ENCODE assay signal across 8 mouse cellular contexts in genomic region chr17:69969816-69970750, GRCm38 (mm10). TPM values are rescaled to one million over a fixed set of nuclear protein-coding genes. Genes with fewer than 3 reads are reported as not detected.
DNase-seq lines count a peak whose midpoint lies in the region; ATAC-seq and TF ChIP-seq lines count a peak whose summit lies in the region.

No protein-coding gene starts in this region.

- no peak for TF ChIP-seq POLR2A in embryonic fibroblast, embryonic 13.5 days (IDR thresholded peaks at IDR 0.05; ENCODE audit: low read depth, low read length)

- H3K4me3 ChIP-seq in kidney, embryonic 16.5 days (ENCODE audit: low read length), result peak overlapping the region; percentile 61
- H3K4me3 ChIP-seq in embryonic fibroblast, embryonic 13.5 days (ENCODE audit: insufficient read depth, low read length), result peak overlapping the region; percentile 33; the same call in 1 of the 2 replicates
- H3K4me3 ChIP-seq in midbrain, embryonic 14.5 days (replicated peaks; ENCODE audit: low read depth, low read length), result peak overlapping the region; percentile 78

- no peaks in the 10 kb centered on the region for H3K36me3 ChIP-seq in kidney, embryonic 16.5 days (ENCODE audit: insufficient read depth, low read length)
- no peaks in the 10 kb centered on the region for H3K36me3 ChIP-seq in midbrain, embryonic 14.5 days (ENCODE audit: control insufficient read depth, insufficient read depth, low read length)

- H3K4me2 ChIP-seq in kidney, embryonic 16.5 days (replicated peaks; ENCODE audit: low read depth, low read length), result peak overlapping the region; percentile 97
- peak overlapping the region; percentile 91 for H3K4me2 ChIP-seq in midbrain, embryonic 14.5 days (ENCODE audit: low read length)

- no peak for TF ChIP-seq CTCF in embryonic fibroblast, embryonic 13.5 days (IDR thresholded peaks at IDR 0.05; ENCODE audit: borderline replicate concordance, insufficient read depth, low read length)

- DNase-seq in kidney, adult 11 months, result no peak
- peak; percentile 10 to 11 for DNase-seq in adrenal gland, postnatal 4 days (ENCODE audit: low spot score in 2 of 2)
- peak; percentile 42 to 57 for DNase-seq in layer of hippocampus, postnatal 10 days (ENCODE audit: low spot score in 2 of 2)
- peak; percentile 73 for DNase-seq in midbrain, embryonic 14.5 days
- no peak for DNase-seq in yolk sac, embryonic 10.5 days (ENCODE audit: low spot score)
- no peak for DNase-seq in spleen, adult 12 weeks (ENCODE audit: low spot score)

- ATAC-seq in kidney, embryonic 16.5 days (ENCODE audit: low FRiP score, low TSS enrichment), result peak; percentile 6; the same call in 1 of the 2 replicates
- peak; percentile 32; the same call in 1 of the 2 replicates for ATAC-seq in midbrain, embryonic 14.5 days (ENCODE audit: low FRiP score, low TSS enrichment)

- peaks cover 3% of the 10 kb centered on the region; the same call in 1 of the 2 replicates for H3K4me1 ChIP-seq in kidney, embryonic 16.5 days (ENCODE audit: insufficient read depth, low read length)
- no peaks in the 10 kb centered on the region for H3K4me1 ChIP-seq in embryonic fibroblast, embryonic 13.5 days (ENCODE audit: control insufficient read depth, insufficient read depth, low read length)
- H3K4me1 ChIP-seq in midbrain, embryonic 14.5 days (ENCODE audit: control insufficient read depth, insufficient read depth, low read length), result no peaks in the 10 kb centered on the region

- WGBS in kidney, embryonic 16.5 days, result 2% methylated on average over 43 of the region's 43 CpGs
- 1% methylated on average over 43 of the region's 43 CpGs for WGBS in midbrain, embryonic 14.5 days

- peaks cover 19% of the 10 kb centered on the region for H3K27me3 ChIP-seq in kidney, embryonic 16.5 days (ENCODE audit: insufficient read depth, low read length)
- H3K27me3 ChIP-seq in midbrain, embryonic 14.5 days (ENCODE audit: control insufficient read depth, insufficient read depth, low read length), result no peaks in the 10 kb centered on the region

- H3K9ac ChIP-seq in kidney, embryonic 16.5 days (replicated peaks; ENCODE audit: low read length), result peak overlapping the region; percentile 47; the same call in 1 of the 2 replicates
- H3K9ac ChIP-seq in midbrain, embryonic 14.5 days (replicated peaks; ENCODE audit: low read length), result peak overlapping the region; percentile 81

- H3K9me3 ChIP-seq in kidney, embryonic 16.5 days (ENCODE audit: low read length), result no peaks in the 10 kb centered on the region
- no peaks in the 10 kb centered on the region for H3K9me3 ChIP-seq in midbrain, embryonic 14.5 days (ENCODE audit: control insufficient read depth, low read length)

- H3K27ac ChIP-seq in kidney, embryonic 16.5 days (ENCODE audit: low read length), result no peak overlapping the region
- H3K27ac ChIP-seq in embryonic fibroblast, embryonic 13.5 days (ENCODE audit: insufficient read depth, low read length), result no peak overlapping the region
- H3K27ac ChIP-seq in midbrain, embryonic 14.5 days (replicated peaks; ENCODE audit: low read depth, low read length), result peak overlapping the region; percentile 83

RNA-seq across cellular contexts. Expression of gene Dlgap1, which starts 1.2 kb away (rescaled TPM):
- 3.5 and 3.7 TPM in 2 replicates for polyA plus RNA-seq in kidney, embryonic 16.5 days (2015; fragmentation: Nextera tagmentation; extraction: Ambion mirVana)
- total RNA-seq in adrenal gland, postnatal 4 days (2021), result 10 to 100 TPM; 41.0 to 41.5 TPM
- 0.26 and 0.85 TPM in 2 replicates for polyA plus RNA-seq in embryonic fibroblast, embryonic 13.5 days (2011; ENCODE audit: insufficient read length, low read depth, missing spikeins)
- 100 to 1,000 TPM; 254 to 263 TPM for total RNA-seq in layer of hippocampus, postnatal 10 days (2021)
- 15.7 and 18.2 TPM in 2 replicates for polyA plus RNA-seq in midbrain, embryonic 14.5 days (2014; fragmentation: Nextera tagmentation; extraction: Ambion mirVana)

Comparison
In these comparisons a context has a peak if more than half of its experiments do, and no peak if none do; other contexts are left out.
1. DNase-seq: peak in adrenal gland, postnatal 4 days (2 of 2), layer of hippocampus, postnatal 10 days (2 of 2) and midbrain, embryonic 14.5 days (single experiment); none in kidney, adult 11 months (single experiment), yolk sac, embryonic 10.5 days (single experiment) and spleen, adult 12 weeks (single experiment).
2. Peak in every context shown above with its lines, with median percentiles within 50 percentile points of each other: H3K4me3 ChIP-seq.